Mouse (Mus musculus): Measurements from ENCODE around the gene Dab2ip. TPM values are rescaled to one million over a fixed set of nuclear protein-coding genes. Genes with fewer than 3 reads are reported as not detected.

Gene Dab2ip
- polyA plus RNA-seq, 1 experiment from 2014 or later, result 19.7 TPM

DNA sequence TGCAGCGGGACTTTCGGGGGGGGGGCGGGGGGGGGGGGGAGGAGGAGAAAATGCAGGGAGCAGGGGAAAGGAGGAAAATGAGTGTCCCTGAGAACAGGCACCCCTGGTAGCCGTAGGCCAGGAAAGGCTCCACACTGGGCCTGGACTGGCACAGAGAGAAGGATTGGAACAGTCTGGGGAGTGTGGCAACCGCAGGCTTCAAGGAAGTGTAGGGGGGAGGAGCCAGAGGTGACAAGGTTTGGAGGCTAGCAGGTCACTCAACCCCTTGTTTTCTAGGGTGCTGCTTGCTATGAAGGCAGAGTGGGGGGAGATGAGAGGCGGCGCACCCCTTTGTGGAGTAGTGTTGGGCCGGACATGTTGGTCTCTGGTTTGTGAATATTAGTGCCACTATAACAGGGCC lies 71.1 kb downstream of the Dab2ip start:
- Histone ChIP-seq H3K4me3 (no peak overlapping the region), H3K4me1 (peaks cover 49% of the 10 kb centered on the region), H3K9me3 (replicated peaks) (no peaks in the 10 kb centered on the region), H3K36me3 (peaks cover 16% of the 10 kb centered on the region), H3K27ac (replicated peaks) (no peak overlapping the region), H3K27me3 (ENCODE audit: low read depth, poor library complexity, severe bottlenecking) (no peaks in the 10 kb centered on the region)
- 96% methylated on average over 5 of the region's 8 CpGs for WGBS
- no peak for DNase-seq (ENCODE audit: low spot score)

DNA sequence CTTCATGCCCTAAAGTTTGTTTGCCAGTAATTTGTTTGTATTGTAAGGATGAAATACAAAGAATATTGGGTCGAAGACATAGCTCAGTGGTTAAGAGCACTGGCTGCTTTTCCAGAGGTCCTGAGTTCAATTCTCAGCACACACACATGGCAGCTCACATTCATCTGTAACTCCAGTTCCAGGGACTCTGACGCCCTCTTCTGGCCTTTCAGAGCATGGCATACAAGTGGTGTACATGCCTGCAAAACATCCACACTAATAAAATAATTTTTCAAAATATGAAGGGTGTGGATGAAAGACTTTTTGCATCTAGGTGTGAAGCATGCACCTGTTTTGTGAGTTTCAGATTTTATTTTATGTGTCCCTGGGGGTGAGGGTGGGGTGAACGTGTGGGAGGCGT lies 75.3 kb downstream of the Dab2ip start:
- H3K4me1 ChIP-seq, result peaks cover 19% of the 10 kb centered on the region
- H3K27ac ChIP-seq (replicated peaks), result no peak overlapping the region
- no peaks in the 10 kb centered on the region for H3K27me3 ChIP-seq (ENCODE audit: low read depth, poor library complexity, severe bottlenecking)
- no peaks in the 10 kb centered on the region for H3K9me3 ChIP-seq (replicated peaks)
- peaks cover 14% of the 10 kb centered on the region for H3K36me3 ChIP-seq
- no peak for DNase-seq (ENCODE audit: low spot score)
- 90% methylated on average over 4 of the region's 4 CpGs for WGBS
- no peak overlapping the region for H3K4me3 ChIP-seq

DNA sequence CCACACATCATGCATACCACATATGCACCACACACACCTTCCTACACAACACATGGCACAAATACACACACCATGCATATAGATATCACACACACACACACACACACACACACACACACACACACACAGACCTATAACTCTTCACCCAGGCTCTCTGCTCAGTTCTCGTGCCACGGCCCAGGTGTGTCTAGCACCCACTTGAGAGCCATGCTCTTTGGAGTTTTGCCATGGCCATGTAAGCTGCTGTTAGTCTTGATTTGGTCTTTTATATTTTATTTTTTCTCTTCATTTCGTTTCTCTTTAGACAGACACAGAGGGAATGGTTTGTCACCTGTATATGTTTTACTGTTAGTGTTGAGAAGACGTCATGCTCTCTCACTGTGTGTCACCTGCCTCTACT lies 76.9 kb downstream of the Dab2ip start:
- DNase-seq (ENCODE audit: low spot score), result no peak

GRCm38 (mm10) chr2:35635541-35635940 lies 77.5 kb downstream of the Dab2ip start:
- no peak for DNase-seq (ENCODE audit: low spot score)
- Histone ChIP-seq H3K36me3 (peaks cover 7% of the 10 kb centered on the region), H3K4me3 (no peak overlapping the region), H3K4me1 (peaks cover 16% of the 10 kb centered on the region), H3K27me3 (ENCODE audit: low read depth, poor library complexity, severe bottlenecking) (no peaks in the 10 kb centered on the region), H3K9me3 (replicated peaks) (no peaks in the 10 kb centered on the region), H3K27ac (replicated peaks) (no peak overlapping the region)
- 70% methylated on average over 4 of the region's 4 CpGs for WGBS

More for the DNA sequence above, 76.9 kb downstream of the Dab2ip start:
- Histone ChIP-seq H3K9me3 (replicated peaks) (no peaks in the 10 kb centered on the region), H3K27me3 (ENCODE audit: low read depth, poor library complexity, severe bottlenecking) (no peaks in the 10 kb centered on the region), H3K4me3 (no peak overlapping the region), H3K27ac (replicated peaks) (no peak overlapping the region), H3K36me3 (peaks cover 7% of the 10 kb centered on the region), H3K4me1 (peaks cover 16% of the 10 kb centered on the region)
- 91% methylated on average over 4 of the region's 4 CpGs for WGBS

GRCm38 (mm10) chr2:35637880-35638535 lies 79.9 kb downstream of the Dab2ip start:
- peaks cover 7% of the 10 kb centered on the region for H3K36me3 ChIP-seq
- no peak overlapping the region for H3K4me3 ChIP-seq

GRCm38 (mm10) chr2:35639799-35640198 lies 81.7 kb downstream of the Dab2ip start:
- 92% methylated on average over 2 of the region's 2 CpGs for WGBS
- peaks cover 18% of the 10 kb centered on the region for H3K36me3 ChIP-seq
- no peak overlapping the region for H3K27ac ChIP-seq (replicated peaks)
- peaks cover 6% of the 10 kb centered on the region; the same call in 1 of the 2 replicates for H3K4me1 ChIP-seq
- no peak overlapping the region for H3K4me3 ChIP-seq
- H3K9me3 ChIP-seq (replicated peaks), result no peaks in the 10 kb centered on the region
- H3K27me3 ChIP-seq (ENCODE audit: low read depth, poor library complexity, severe bottlenecking), result no peaks in the 10 kb centered on the region
- no peak for DNase-seq (ENCODE audit: low spot score)

More at GRCm38 (mm10) chr2:35637880-35638535, 79.9 kb downstream of the Dab2ip start:
- Histone ChIP-seq H3K4me1 (peaks cover 16% of the 10 kb centered on the region), H3K9me3 (replicated peaks) (no peaks in the 10 kb centered on the region), H3K27me3 (ENCODE audit: low read depth, poor library complexity, severe bottlenecking) (no peaks in the 10 kb centered on the region), H3K27ac (replicated peaks) (no peak overlapping the region)
- WGBS, result 87% methylated on average over 13 of the region's 13 CpGs
- DNase-seq (ENCODE audit: low spot score), result no peak

GRCm38 (mm10) chr2:35640576-35640975 lies 82.5 kb downstream of the Dab2ip start:
- H3K9me3 ChIP-seq (replicated peaks), result no peaks in the 10 kb centered on the region
- no peak overlapping the region for H3K4me3 ChIP-seq
- peaks cover 6% of the 10 kb centered on the region; the same call in 1 of the 2 replicates for H3K4me1 ChIP-seq
- 86% methylated on average over 13 of the region's 13 CpGs for WGBS
- H3K27ac ChIP-seq (replicated peaks), result no peak overlapping the region
- peaks cover 22% of the 10 kb centered on the region for H3K36me3 ChIP-seq
- H3K27me3 ChIP-seq (ENCODE audit: low read depth, poor library complexity, severe bottlenecking), result no peaks in the 10 kb centered on the region
- no peak for DNase-seq (ENCODE audit: low spot score)

- H3K9me3 ChIP-seq (replicated peaks), result no peaks in the 10 kb centered on the region
- no peak overlapping the region for H3K27ac ChIP-seq (replicated peaks)
- no peak overlapping the region for H3K4me3 ChIP-seq
- WGBS, result 91% methylated on average over 7 of the region's 7 CpGs
- peaks cover 6% of the 10 kb centered on the region; the same call in 1 of the 2 replicates for H3K4me1 ChIP-seq
- DNase-seq (ENCODE audit: low spot score), result no peak
- no peaks in the 10 kb centered on the region for H3K27me3 ChIP-seq (ENCODE audit: low read depth, poor library complexity, severe bottlenecking)
- peaks cover 23% of the 10 kb centered on the region for H3K36me3 ChIP-seq
Measured at GRCm38 (mm10) chr2:35642224-35642623, 84.2 kb downstream of the Dab2ip start.

- Histone ChIP-seq H3K27me3 (ENCODE audit: low read depth, poor library complexity, severe bottlenecking) (no peaks in the 10 kb centered on the region), H3K9me3 (replicated peaks) (no peaks in the 10 kb centered on the region), H3K36me3 (peaks cover 23% of the 10 kb centered on the region), H3K4me3 (no peak overlapping the region), H3K4me1 (peaks cover 6% of the 10 kb centered on the region), H3K27ac (replicated peaks) (no peak overlapping the region)
- 93% methylated on average over 8 of the region's 8 CpGs for WGBS
- no peak for DNase-seq (ENCODE audit: low spot score)
Measured at GRCm38 (mm10) chr2:35646553-35646952, 88.5 kb downstream of the Dab2ip start.

- WGBS, result 36% methylated on average over 4 of the region's 4 CpGs
- Histone ChIP-seq H3K36me3 (peaks cover 12% of the 10 kb centered on the region), H3K27ac (replicated peaks) (no peak overlapping the region)
Measured at GRCm38 (mm10) chr2:35649708-35650107, 91.6 kb downstream of the Dab2ip start.

DNA sequence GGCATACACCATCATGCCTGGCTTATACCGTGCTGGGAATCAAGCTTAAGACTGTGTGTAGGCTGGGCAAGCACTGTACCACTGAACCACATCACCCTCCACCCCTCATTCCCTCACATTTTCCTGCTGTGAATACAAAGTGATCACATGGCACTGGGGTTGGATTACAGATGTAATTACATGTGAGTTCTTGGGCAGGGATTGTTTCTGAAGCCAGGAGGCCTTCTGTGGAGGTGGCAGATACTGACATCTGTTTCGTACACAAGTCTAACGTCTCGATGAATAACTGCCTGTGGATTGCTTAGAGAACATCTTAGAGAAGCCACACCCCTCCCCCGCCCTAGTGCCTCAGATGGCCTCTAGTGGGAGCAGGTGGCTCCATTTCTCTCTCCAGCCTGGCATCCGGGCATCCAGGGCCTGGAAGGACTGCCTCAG lies 93.2 kb downstream of the Dab2ip start:
- DNase-seq (ENCODE audit: low spot score), result no peak
- 0 out of 2 replicates have a peak overlapping the region, but pooled peaks have one; percentile 33 for H3K27ac ChIP-seq (replicated peaks)

More at GRCm38 (mm10) chr2:35649708-35650107, 91.6 kb downstream of the Dab2ip start:
- H3K4me1 ChIP-seq, result peaks cover 26% of the 10 kb centered on the region
- no peaks in the 10 kb centered on the region for H3K27me3 ChIP-seq (ENCODE audit: low read depth, poor library complexity, severe bottlenecking)
- peak; percentile 71 for DNase-seq (ENCODE audit: low spot score)
- no peaks in the 10 kb centered on the region for H3K9me3 ChIP-seq (replicated peaks)
- no peak overlapping the region for H3K4me3 ChIP-seq

DNA sequence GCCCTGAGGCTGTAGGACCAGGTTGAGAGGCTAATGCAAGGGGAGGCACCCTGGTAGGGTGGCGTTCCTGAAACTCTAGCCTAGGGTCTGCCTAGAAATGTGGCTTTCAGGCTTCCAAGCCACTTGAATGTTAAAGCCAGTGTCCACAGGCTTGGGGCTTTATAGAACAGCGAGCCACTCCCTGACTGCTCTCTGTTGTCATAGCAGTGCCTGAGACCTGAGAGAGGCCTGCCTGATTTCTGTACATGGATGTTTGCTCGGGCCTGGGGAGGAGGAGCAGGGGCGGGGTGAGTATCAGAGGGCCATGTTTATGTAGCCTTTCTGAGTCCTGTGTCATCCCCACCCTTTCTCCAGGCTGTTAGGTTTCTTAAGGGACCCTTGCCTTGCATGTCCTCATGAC lies 94.9 kb downstream of the Dab2ip start:
- no peak for DNase-seq (ENCODE audit: low spot score)
- no peaks in the 10 kb centered on the region for H3K9me3 ChIP-seq (replicated peaks)
- 78% methylated on average over 4 of the region's 4 CpGs for WGBS
- peaks cover 51% of the 10 kb centered on the region for H3K4me1 ChIP-seq
- H3K36me3 ChIP-seq, result no peaks in the 10 kb centered on the region
- no peak overlapping the region for H3K27ac ChIP-seq (replicated peaks)
- H3K4me3 ChIP-seq, result no peak overlapping the region
- no peaks in the 10 kb centered on the region for H3K27me3 ChIP-seq (ENCODE audit: low read depth, poor library complexity, severe bottlenecking)

More for the DNA sequence above, 93.2 kb downstream of the Dab2ip start:
- no peaks in the 10 kb centered on the region for H3K36me3 ChIP-seq
- WGBS, result 78% methylated on average over 6 of the region's 6 CpGs
- peaks cover 37% of the 10 kb centered on the region for H3K4me1 ChIP-seq
- no peak overlapping the region for H3K4me3 ChIP-seq
- no peaks in the 10 kb centered on the region for H3K27me3 ChIP-seq (ENCODE audit: low read depth, poor library complexity, severe bottlenecking)
- no peaks in the 10 kb centered on the region for H3K9me3 ChIP-seq (replicated peaks)

DNA sequence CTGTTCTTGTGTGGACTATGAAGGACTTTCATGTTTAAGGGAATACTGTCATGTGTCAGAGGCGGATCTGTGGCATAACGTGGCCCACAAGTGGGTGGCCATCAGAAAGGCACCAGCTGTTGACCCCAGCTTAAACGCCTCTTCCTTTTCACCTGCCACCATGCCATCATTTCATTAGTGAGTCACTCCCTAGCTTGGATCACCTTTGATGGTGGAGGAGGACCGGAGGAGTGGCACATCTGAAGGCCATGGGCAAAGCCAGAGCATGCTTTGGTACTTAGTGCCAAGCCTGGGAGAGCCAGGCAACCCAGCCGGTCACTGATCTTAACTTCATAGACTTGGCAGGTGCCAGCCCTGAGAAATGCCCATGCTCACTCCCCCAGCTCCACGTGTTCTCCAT lies 96.7 kb downstream of the Dab2ip start:
- Histone ChIP-seq H3K27me3 (ENCODE audit: low read depth, poor library complexity, severe bottlenecking) (no peaks in the 10 kb centered on the region), H3K9me3 (replicated peaks) (no peaks in the 10 kb centered on the region), H3K4me1 (peaks cover 51% of the 10 kb centered on the region), H3K27ac (replicated peaks) (no peak overlapping the region), H3K36me3 (no peaks in the 10 kb centered on the region), H3K4me3 (no peak overlapping the region)
- 90% methylated on average over 6 of the region's 6 CpGs for WGBS
- no peak for DNase-seq (ENCODE audit: low spot score)

Measured in midbrain, embryonic 10.5 days (tissue).